Mouse (Mus musculus) spleen, postnatal 36 days (tissue): ENCODE data around the gene Vsig2.

ENCODE experiments used
- DNase-seq, 2 experiments: peaks; one replicate each; pipeline ENCODE4 v3.0.0; 2022; ENCODE audit warnings: low spot score in 2 of 2, mixed read lengths in 1 of 2

The Vsig2 gene

DNA sequence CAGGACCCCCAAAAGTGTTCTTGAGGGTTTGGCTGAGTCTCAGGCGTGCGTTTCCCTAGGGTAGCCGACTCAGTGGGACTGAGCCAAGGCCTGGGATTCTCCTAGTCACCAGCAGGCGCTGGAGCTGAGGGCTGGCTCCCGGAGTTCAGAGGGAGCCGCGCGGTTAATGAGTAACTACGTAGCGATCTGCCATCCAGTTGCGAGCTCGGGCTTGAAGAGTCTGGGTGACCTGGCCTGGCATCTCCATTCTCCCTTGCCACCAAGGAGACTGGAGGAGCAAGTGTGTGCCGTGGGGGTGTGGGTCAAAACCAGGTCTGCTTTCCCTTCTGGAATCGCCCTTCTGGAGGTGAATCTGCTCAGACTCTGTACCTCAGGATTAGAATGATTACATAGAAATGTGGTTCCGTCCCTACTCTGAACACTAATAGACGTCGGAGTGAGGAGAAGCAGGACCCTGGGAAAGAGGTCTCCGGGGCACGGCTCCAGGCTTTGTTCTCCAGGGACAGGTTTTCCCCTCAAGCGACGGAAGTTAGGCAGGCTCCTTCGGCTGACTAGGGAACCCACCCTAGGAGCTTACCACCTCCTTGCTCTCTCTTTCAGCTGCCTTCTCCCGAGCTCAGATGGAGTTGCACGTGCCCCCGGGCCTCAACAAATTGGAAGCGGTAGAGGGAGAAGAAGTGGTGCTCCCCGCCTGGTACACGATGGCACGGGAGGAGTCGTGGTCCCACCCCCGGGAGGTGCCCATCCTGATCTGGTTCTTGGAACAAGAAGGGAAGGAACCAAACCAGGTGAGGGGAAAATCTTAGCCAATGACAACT, 8.0 kb upstream of the Vsig2 start:
- DNase-seq, result no peak

DNA sequence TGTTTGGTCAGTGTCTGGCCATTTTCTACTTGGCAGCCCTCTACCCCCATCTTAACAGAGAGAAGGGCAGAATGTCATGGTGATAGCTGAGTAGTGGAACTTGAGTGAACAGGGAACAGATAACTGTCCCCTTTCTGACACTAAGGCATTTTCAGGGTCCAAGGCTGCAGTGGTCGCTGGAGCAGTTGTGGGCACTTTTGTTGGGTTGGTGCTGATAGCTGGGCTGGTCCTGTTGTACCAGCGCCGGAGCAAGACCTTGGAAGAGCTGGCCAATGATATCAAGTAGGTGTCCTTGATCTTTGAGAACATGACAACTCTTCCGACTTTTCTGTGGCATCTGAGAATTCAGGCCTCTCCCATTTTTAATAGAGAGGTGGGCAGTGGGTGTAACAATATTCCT, 2.2 kb upstream of the Vsig2 start:
- no peak for DNase-seq

DNA sequence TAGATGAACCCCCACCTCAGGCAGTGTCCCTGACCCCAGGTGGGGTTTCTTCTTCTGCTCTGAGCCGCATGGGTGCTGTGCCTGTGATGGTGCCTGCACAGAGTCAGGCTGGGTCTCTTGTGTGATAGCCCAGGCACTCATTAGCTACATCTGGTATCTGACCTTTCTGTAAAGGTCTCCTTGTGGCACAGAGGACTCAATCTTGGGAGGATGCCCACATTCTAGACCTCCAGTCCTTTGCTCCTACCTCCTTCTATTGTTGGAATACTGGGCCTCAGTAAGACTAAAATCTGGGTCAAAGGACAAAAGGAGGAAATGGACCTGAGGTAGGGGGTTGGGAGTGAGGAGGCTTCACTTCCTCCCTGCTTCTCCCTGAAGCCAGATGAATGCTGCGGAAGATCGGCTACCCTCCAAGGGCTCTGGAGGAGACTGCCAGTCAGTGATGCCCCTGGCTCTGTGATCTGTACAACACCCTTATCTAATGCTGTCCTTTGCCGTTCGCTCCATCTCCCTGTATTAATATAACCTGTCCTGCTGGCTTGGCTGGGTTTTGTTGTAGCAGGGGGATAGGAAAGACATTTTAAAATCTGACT, 1.3 kb upstream of the Vsig2 start:
- DNase-seq, result no peak

DNA sequence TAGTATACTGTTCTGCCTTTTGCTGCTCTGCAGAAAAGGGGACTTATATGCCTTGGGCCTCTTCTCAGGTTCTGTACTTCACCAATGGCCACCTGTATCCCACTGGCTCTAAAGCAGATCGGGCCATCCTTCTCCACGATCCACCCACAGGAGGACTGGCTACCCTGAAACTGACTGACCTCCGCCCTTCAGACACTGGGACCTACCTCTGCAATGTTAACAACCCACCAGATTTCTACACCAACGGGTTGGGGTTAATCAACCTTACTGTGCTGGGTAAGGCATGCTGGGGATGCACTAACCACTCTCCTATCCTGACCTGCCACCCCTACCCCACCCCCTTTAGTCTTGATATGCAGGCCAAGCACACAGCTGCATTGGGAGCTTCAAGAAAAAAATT, 1.2 kb downstream of the Vsig2 start:
- no peak for DNase-seq

DNA sequence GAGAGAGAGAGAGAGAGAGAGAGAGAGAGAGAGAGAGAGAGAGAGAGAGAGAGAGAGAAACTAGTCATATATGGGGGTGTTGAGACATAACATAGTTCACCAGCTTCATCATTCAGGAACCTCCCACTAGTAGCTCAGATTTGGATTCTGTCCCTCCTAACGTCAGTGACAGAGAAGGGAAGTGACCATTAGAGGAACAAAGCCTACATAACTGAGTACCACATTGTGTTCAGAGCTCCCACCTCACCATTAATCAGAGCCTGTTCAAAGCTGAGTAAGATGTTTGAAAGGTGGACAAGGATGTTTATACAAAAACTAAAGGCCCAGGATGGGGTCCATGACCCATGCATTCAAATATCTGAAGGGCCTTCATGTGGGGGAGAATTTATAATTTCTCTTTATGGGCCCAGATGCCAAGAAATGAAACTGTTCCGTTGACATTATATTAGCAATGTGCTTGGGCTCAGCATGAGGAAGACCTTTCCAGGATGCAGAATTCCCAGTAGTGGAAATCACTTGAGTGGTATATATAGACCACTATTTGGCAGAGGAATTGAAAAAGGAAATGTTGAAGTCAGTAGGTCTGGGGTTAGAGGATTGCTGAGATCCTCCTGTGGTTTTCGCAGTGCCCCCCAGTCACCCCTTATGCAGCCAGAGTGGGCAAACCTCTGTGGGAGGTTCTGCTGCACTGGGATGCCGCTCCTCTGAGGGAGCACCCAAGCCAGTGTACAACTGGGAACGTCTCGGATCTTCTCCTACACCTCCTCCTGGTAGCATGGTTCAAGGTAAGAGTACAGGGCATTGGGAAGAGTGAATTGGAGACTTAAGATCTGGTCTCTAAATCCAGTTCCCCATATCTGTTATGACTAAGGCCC, 1.9 kb downstream of the Vsig2 start:
- DNase-seq, result no peak

DNA sequence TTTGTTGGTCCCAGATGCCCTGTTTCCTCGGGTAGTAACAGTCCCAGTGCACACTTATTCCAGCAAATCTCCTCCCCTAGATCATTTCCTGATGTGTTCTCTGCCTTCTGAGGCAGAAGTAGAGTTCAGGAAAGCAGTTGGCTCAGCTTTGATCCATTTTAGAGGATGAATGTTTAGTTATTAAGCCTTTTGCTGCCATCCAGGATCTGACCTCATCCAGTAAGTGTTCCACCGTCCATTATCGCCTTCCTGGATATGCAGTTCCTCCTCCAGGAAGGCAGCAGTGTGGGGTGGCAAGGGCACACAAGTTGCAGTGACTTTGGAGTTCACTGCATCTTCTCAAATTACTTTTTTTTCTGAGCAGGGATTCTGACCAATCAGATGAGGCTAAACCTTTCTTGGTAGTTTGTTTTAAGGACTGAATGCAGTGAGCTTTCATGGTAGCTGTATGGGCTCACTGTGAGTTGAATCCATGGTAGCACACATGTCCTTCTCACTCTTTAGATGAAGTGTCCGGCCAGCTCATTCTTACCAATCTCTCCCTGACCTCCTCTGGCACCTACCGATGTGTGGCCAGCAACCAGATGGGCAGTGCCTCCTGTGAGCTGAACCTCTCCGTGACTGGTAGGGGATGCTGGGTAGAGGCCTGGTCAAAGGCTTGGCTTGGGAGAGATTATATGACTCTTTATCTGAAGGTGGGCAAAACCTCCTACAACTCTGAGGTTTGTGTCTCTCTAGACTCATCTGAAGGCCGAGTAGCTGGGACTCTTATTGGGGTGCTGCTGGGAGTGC, 3.0 kb downstream of the Vsig2 start:
- DNase-seq, result no peak

DNA sequence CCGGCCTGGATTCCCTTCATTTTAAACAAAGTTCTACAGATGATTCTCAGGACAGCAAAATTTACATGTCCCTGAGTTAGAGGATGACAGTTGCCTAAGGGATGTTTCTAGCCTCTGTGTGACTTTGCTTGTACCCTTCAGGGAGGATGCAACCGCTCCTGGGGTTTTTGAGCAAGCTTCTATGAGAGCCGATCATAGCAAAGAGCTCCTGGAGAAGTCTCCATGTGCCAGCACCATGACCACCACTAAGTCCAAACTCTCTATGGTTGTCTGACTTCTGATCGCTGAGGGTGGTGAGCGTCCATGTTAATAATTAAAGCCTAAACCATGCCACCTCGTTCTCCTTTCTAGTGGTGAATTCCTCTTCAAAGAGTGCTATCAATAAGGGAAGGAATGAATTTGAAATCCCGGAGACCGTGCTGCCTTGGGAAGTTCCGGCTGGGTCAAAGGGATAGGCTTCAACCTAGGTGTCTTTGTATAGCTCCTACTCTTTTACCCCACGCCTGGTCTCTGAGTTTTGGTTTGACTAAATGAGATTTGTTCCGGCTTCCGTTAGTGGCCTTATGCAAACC, 4.9 kb downstream of the Vsig2 start:
- no peak for DNase-seq

DNA sequence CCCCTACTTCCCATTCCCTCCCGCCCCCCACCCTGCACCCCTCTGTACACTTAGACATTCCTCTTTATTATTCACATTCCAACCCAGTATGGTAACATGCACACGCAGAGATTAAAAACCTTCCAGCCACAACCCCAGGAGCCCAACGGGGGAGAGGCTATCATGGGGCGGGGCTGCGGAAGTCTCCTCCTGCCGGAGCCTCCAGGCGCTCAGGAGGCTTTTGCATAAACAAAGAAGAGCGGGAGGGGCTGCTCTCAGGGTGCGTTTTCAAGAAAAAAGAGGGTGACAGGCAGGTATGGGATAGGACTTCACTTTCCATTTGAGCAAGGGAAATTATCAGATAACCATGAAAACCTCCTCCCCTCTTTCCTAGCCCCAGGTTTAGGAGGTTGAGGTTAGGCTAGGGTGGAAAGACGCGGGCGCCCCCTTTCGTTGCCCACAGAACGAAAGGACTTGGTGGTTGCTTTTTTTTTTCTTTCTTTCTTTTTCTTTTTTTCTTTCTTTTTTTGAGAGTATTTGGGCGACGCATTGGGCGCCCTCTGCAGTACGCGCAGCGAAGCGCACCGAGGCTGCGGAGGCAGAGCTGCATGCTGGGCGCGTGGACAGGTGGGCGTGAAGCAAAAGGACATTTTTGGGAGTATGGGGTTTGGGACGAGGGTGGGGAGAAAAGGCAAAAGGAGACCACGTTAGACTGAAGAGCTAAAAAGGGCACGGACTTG, 5.6 kb downstream of the Vsig2 start:
- DNase-seq, result peak; percentile 45 to 49

DNA sequence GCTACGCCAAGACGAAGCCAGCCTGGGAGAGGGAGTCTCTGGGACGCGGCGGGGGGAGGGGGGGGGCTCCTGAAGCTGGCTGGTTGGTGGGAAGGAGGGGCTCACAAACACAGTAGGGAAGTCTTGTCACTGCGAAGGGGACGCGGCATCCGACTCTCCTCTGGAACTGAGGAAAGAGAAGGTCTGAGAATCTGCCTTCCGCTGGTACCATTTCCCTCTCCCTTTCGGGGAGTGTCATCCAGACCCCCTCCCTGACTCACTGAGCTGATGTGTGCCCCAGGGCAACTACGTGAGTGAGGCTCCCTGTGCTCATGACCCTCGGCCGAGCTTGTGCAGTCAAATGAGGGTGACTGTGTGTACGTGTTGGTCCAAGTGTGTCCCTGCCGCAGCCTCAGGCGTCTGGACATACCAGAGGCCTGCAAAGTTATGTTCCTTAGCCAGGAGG, 6.1 kb downstream of the Vsig2 start:
- DNase-seq, result no peak

DNA sequence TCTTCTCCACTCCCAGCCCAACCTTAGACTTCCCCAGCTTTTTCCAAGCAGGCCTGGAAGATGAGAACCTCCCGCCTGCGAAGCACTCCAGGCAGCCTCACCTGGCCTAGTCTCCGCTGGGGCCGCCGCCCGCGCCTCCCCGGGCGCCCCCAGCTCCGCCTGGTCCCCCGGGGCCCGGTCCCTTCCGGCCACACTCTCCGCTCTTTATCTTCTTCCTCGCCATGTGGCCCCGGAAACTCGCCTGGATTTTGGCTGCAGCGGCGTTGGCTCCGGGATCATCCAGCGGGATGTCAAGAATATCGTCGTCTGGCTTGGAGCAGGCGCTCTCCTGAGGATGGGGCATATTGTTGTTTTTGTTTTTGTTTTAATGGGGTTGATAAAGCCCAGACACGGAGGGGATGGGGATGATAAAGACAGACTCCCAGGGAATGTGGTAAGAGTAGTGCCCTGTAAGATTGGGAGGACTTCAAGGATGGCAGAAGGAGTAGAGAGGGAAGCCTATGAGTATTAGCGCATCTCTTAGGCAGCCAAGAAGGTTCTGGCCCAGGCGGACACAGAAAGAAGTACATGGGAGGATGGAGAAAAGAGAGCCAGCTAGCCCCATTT, 6.9 kb downstream of the Vsig2 start:
- DNase-seq, result no peak

DNA sequence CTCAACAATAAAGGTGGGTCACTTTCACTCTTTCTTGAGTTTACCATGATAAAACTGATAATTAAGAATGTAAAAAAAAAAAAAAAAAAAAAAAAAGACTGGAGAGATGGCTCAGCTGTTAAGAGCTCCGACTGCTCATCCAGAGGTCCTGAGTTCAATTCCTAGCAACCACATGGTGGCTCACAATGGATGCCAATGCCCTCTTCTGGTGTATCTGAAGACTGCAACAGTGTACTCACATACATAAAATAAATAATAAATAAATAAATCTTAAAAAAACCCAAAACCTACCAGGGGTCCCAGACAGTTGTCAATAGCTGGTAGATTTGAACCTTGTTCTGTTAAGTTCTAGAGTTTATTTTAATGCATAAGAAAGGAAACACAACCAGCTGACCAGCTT, 7.8 kb downstream of the Vsig2 start:
- DNase-seq, result no peak

DNA sequence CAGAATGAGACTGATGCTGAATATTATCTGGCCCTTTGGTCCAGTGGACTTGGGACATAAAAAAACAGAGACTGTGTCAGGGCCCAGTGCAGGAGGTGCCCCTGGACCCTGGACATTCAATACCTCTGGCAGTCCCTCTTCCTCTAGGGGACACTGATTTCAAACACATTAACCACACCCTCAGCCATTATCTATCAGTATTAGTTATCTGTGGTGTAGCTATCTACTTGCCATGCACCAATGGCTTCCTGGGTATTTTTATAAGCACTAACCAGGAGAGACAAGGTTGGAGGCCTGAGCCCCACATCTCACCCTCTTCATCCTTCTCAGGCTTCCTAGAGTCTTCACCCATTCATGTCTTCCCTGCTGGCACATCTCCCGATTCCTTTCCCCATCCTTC, 11.4 kb downstream of the Vsig2 start:
- no peak for DNase-seq

DNA sequence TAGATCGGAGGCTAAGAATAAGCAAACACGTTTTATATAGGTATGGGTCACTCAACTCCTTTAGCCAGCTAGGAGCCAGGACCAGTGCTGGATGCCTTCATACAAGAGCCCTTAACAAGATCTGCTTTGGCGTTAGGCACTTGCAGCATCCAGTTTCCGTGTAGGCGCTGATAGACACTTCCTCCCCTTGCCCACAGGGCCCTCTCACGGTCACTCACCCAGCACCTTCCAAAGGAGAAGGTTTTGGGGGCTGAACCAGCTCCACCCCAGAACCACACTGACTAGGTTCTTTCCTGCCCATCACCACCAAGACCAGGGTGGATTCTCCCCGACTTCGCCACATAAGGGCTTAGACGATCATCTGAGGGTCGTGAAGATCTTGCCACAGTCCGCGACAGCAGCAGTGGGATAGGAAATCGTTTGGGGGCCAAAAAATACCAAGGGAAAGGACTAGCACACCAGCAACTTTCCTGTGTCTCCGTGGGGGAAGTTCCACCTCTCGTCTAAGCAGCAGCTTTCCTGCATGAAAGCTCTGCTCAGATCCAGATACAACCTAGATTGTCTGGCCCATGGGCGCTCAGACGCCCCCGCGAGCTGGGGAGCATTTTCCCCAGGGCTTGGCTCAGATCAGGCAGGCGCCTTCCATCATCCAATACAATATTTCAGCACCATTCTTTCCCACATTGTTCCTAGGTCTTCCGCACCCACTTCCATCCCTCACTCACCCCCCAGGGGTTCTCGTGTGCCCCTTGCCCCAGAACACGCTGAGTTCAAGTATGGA, 12.9 kb downstream of the Vsig2 start:
- no peak for DNase-seq

DNA sequence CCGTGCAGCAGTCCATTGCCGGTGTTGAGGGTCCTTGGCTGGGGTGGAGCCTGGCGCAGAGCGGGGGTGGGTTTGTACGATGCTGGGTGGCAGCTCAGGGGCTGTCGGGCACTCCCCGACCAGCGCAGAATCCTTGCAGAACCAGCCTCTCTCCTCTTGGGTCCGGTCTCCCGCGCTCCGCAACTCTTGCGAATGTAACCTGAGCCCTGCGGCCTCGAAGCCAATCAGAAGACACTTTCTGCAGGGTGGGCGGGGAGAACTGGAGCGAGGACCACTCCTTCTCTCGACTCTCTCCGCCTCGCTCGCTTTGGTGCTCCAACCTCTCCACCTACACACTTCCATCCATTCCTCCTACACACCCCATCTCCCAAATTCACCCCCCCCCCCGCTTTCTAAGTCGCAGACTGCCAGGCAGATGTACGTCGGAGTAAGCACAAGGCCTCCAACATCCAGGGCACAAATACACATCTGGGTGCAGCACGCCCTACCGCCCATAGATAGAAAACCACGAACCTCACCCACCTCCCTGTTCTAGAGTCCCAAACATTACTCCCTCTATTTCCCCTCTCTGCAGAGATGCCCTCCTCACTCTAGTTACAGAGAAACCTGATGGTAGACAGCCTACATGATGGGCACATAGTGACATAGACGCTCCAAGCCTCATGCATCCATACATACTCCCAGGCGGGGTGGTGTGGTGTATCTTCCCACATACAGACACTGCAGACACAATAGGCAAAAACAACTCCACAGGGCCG, 13.7 kb downstream of the Vsig2 start, which contains the start of gene Nrgn:
TSS of gene Nrgn (minus strand) at position 369 of the 758 bp plus-strand sequence.
- peak; percentile 62 to 68 for DNase-seq

DNA sequence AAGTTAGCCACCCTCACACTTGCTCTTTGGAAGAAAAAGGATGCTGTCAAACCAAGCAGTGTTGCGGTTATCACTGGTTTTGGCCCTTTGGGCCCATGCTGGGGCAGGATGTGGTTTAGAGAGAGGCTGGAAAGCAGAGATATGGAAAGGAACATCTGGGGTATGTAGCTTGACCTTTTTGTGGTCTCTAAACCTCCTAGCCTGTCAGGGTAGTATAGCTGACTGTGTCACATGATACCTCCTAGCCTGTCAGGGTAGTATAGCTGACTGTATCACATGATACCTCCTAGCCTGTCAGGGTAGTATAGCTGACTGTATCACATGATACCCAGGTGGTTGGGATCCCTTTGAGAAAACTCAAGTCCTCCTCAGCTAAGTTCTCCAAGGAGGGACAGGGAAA, 15.2 kb downstream of the Vsig2 start:
- no peak for DNase-seq

DNA sequence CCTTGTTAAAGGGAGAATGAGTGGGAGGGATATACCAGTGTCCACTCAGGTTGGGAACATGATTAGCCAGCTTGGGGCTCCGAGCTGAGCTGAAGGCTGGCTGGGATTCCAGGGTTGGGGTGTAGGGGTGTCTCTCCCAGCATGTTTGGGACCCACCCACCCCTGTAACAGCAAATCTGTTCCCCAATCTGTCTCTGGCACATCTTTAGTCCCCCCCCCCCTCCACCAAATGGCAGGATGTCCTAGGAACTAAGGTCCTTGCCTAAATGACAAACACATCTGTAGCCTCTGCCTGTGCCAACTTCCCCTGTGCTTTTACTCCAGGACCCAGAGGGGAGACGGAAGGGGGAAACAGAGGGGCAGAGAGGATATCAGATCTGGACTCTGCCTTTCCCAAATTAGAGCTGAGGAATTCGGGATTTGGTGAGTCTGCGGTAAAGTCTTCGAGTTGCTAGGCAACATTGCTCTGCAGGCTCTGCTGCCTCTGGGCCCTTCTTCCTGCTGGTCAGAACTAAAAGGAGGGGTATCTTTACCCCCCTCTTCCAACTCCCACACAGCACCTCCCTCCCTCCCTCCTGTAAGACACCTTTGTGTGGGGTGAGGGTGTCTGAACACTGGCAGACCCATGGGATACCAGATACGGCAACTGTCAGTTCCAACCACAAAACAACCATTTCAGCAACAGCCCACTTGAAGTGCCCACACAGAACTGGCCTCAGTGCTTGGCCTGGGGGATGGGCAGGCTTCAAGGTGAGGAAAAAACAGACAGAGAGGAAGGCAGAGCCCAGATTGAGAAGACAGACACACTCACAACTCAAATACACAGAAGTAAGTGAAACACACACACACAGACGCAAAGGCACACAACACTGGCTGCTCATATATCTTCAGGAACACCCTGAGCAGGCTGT, 16.0 kb downstream of the Vsig2 start, which contains the start of gene Siae:
TSS of gene Siae (plus strand) at position 861 of the 911 bp plus-strand sequence.
- DNase-seq, result no peak

DNA sequence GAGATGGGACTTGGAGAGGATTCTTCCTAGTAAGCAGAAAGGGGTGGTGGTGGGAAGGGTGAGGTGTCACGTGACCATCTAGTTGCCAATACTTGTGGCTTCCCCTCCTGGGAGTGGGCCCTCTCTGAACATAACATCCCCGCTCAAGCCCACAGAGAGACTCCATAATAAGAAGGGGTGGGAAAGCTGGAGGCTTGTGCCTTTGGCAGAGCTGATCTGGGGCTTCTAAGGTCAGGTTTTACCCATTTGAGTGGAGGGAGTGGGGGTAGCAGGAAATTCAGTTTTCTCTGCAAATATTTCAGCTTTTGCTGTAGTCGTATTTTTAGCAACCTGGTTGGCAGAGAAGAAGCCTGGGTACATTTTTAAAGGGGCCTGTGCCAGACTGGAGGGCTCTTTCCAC, 17.3 kb downstream of the Vsig2 start:
- no peak for DNase-seq
